Mouse (Mus musculus) stomach, postnatal 0 days (tissue): ENCODE data around the gene Gltp.

Source experiments
- CTCF ChIP-seq: IDR thresholded peaks from 2 replicates; pipeline ENCODE4 v1.5.1; 2016; ENCODE audit warnings: antibody characterized with exemption, low read depth, mild to moderate bottlenecking, moderate library complexity
- EP300 ChIP-seq: optimal IDR thresholded peaks from 2 replicates; pipeline ENCODE3; 2016; ENCODE audit warnings: antibody characterized with exemption

DNA sequence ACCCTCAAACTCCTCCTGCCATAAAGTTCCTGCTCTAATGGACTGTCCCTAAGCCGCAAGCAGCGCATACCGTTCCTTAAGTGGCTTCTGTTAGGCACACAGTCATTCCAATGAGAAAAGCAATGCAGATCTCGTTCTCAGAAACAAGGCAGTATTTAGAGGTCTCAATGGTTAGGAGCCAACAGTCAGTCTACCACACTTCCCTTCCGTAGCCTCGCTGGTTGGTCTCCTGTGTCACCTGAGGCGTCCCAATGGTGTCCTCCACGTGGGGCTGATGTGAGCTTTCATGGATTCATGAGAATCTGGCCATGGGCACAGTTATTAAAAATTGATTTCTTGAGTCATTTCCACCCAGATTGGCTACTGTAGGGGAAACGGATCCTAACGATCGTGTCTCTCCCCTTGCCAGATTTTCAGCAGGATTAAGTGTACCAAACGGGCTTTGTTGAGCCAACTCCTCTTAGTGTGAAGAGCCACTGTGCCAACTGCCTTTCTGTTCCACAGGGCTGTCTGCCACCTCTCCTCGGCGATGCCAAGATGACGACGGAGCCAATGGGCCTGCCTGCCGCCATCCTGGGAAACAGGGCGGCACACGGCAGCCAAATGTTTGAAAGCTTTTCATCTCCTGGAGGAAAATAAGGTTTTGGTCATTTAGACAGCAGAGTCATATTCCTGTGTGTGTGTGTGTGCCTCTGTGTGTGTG lies 7.4 kb upstream of the Gltp start:
- TF ChIP-seq CTCF, result no peak
- TF ChIP-seq EP300, result no peak
